Mouse (Mus musculus): ENCODE results near the gene Psapl1.
"Not testable (repeated sequence)": the region's sequence is repeated elsewhere in the genome, so short reads cannot be mapped to it uniquely, and the experiment has no call there.

Gene Psapl1

DNA sequence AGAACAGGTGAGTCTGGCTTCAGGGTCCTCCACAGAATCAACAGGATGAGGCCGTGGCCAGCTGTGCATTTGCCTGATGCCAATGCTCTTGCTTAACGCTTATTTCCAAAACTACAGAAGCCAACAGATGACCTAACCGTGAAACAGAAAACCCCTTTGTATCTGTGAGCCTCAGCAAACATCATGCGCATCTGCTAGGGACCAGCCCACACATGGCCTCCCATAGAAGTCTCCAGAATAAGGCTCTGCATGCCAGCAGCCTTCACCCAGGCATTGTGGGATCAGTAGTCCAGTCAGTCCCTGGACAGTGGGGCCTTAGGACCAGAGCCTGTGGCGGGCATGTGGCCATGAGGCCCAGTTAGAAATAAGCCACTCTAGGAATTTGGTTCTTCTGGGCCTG lies 400 bp upstream of the Psapl1 start:
- no peak for DNase-seq (ENCODE audit: low read depth)

DNA sequence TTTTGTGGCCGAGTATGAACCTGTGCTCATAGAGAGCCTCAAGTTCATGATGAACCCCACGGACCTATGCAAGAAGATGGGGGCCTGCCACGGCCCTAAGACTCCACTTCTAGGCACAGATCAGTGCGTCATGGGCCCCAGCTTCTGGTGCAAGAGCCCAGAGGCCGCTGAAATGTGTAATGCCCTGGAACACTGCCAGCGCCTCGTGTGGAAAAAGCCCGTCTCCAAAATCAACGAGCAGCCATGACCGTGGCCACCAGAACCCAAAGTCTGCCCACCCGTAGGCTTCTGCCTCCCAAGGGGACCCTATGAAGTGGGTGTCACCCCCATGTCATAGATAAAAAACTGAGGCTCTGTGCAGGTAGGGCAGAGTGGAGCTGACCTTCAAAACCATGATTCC lies 1.6 kb downstream of the Psapl1 start:
- DNase-seq (ENCODE audit: low read depth) = no peak

DNA sequence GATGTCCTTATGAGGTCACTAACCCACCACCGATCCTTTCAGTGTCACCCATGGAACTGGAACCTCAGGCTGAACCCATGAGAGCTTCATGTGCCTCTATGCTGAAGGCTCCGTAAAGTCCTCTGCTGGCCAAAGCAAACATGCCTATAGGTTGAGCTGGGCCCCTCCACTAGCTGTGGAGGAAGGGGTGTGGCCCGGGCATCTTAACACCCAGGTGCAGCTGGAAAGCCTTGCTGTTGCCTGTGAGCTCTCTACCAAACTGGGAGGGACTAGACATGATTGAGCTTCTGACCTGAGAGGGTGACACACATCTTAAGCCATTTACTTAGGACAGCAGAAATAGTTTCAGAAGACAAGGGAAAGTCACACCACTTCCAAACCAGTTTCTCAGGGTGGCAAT lies 5.0 kb downstream of the Psapl1 start:
- no peak for DNase-seq (ENCODE audit: low read depth)

DNA sequence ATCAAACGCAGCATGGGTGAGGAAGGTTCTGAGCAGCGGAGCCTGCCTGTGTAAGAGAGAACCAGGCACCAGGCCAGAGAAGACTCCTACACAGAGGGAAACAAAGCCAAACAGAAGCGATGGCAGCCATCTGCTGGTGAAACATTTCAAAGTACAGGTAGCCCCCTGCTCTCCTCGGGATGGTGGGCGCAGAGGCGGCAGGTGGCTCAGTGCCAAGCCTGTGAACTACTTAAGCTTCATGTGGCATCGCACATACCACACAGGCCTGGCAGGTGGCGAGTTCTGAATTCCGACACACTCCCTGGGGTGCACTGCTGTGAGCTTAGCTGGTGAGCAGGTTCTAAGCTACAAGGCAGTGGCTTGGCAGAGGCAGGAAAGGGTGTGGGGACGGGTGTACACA lies 9.5 kb downstream of the Psapl1 start:
- no peak for DNase-seq (ENCODE audit: low read depth)

DNA sequence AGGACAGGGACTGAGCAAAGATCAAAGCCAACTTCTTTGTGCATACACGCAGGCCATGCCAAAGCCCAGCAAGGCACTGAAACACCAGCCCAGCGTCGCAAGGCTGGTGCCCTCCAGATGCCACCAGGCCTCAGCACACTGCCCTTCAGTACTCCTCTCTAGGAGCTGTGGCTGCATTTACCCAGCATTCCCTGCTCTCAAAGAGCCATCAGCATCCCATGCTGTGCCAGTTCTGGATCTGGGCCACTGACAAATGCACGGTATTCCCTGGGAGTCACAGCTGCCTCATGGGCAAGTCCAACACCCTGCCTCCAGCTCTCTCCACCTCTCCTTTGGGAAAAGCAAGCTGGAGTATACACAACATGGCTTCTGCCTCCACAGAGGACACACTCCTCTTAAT lies 16.3 kb downstream of the Psapl1 start:
- DNase-seq (ENCODE audit: low read depth) = no peak

DNA sequence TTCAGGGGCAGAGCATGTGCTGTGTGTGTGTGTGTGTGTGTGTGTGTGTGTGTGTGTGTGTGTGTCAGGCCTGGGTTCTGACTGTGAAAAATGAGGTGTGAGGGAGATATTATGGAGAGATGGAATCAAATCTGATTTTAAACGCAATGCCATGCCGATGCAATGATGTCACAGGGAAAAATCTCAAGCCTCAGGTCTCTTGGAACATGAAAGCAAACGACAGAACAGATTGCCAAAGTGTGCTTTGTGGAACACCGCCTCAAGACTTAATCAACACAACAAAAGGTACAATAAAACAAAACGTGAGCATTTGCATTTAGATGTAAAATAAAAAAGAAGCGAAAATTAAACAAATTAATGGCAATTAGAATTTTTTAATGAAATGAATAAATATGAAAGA lies 16.8 kb downstream of the Psapl1 start:
- no peak for DNase-seq (ENCODE audit: low read depth)

DNA sequence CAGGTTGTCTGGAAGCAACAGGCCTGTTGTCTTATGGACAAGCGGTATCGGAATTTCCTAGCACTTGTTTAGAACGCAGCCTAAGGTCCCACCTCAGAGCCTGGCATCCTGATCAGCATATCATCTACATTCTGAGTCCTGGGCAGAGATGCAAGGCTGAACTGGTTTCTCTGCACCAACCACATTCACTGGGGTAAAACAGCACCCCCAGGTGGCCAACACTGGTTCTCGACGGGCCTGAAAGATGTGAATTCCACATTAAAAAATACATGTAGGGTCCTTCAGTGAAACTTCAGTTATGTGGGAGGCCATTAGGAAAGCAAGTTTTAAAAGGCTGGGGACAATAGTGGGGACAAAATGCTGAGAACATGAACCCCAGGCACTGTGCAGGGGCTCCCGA lies 20.0 kb downstream of the Psapl1 start:
- DNase-seq (ENCODE audit: low read depth) = no peak

DNA sequence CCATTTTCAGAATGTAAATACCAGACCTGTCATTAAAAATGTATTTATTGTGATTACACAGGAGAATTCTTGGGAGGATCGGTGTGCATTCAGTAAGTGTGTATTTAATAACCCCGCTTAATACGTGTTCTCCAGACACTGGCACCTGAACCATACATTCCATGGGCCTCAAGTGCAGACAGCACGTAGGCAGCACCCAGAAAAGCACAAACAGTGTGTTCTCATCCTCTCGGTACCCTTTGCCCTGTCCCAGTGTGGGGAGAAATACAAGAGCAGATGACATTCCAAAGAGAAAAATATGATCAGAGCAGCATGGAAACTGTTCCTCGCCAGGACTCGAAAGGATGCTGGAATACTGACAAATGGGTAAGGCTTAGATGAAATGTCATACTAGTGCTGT lies 22.0 kb downstream of the Psapl1 start:
- DNase-seq (ENCODE audit: low read depth) = no peak

DNA sequence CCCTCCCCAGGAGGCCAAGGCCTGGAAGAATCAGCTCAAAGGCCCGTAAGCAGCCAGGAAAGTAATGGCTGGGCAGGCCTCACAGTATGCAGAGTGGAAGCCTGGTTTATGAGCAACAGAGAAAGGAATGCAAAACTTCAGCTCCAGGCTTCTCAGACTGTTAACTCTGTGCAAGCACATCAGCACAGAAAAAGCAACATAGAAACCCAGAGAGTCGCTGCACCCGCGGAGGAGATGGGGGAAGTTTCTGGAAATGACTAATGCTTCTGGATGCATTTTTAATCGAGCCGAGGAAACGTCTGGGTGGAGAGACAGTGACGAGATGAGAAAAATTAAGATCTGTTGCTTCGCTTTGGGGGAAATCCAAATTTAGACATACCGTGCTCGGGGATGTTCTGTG lies 22.5 kb downstream of the Psapl1 start:
- DNase-seq (ENCODE audit: low read depth) = peak; percentile 76

DNA sequence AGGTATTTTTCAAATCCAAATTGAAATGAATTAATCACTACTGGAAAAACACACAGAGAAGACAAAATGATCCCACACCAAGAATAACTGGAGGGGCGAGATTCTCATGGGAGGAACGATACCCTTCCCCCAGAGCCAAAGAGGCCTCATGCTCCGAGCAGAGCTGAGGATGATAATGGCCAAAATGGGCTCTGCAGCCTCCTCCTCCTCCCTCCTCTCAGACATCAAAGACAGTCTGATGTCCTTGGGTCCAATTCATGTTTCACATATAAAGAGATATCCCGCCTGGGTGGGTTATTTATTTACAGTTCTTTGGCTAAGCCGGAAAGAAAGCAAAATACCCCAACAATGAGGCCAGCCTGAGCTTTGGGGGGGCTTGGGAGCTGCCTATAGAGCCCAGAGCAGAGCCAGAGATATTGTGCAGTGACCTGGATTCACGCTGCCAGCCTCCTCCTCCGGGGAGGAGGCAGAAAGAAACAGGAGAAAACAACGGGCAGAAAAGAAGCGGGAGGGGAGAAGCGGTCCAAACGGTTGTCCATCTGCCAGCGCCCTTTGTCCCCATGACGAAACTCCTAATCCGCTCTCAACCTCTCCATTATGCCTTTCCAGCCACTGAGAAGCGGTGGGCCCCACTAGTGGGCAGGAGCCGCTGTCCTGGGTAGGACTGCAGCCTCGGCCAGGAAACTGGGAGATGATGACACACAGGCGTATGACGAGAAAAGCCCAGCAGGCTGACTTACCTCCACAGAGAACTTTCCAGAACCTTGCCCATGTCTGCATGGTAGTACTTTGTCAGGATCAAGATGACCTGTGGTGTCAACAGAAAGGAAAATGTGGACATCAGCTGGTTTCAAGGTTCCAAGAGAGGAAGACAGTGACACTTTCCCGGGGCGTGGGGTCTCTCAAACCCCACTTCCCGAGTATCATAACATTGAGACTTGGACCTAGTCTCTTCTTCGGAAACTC lies 24.9 kb downstream of the Psapl1 start:
- DNase-seq (ENCODE audit: low read depth) = no peak

DNA sequence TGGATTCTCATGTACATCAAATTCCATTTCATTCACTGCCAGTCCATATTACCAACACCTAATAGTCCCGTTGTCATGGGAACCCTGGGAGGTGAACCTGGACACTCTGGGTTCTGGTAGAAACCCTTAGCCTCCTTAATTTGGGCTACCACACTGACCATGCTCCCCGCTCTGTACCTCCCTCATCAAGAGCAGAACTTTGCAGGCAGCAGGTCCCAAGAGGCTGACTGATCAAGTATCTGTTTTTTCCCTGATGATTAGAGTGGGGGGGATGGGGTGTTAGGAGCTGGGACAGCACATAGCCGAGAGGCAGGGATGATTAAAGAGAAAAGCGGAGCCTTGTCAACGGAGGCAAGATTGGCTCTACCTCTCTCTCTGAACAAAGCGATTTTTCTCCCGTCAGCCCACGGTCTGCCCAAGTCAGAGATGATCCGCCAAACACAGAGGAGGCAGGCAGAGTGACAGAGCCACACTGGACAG lies 26.5 kb downstream of the Psapl1 start:
- DNase-seq (ENCODE audit: low read depth) = no peak

DNA sequence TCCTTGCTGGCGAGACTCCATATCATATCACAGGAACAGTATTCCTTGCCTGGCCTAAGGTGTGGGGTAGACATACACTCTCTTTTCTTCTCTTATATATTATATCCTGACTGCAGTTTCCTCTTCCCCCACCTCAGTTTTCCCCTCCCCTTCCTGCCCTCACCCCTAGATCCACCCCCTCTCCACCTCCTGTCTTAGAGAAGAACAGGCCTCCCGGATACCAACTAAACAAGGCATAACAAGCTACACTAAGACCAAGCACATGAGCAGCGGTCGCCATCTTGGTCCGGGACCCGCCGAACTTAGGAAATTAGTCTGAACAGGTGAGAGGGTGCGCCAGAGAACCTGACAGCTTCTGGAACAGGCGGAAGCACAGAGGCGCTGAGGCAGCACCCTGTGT lies 33.7 kb downstream of the Psapl1 start:
- DNase-seq (ENCODE audit: low read depth) = not testable (repeated sequence)

DNA sequence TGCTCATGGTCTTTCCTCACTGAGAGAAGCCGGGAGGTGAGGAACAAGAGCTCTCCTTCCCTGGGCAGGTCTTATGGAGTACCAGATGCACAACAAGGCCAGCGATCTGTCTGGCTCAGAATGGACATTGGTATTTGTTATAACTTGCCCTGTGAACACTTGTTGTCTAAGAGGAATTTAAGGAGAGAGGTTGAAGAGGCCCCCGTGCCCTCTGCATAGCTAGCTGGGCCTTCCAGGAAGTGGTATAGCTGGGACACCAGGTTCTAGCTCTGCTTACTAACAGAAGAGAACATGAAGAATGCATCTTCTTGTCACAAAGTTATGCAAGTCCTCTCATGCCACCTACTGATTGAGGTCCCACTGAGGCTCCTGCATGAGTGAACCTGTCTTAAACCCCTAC lies 44.2 kb downstream of the Psapl1 start:
- DNase-seq (ENCODE audit: low read depth) = no peak

DNA sequence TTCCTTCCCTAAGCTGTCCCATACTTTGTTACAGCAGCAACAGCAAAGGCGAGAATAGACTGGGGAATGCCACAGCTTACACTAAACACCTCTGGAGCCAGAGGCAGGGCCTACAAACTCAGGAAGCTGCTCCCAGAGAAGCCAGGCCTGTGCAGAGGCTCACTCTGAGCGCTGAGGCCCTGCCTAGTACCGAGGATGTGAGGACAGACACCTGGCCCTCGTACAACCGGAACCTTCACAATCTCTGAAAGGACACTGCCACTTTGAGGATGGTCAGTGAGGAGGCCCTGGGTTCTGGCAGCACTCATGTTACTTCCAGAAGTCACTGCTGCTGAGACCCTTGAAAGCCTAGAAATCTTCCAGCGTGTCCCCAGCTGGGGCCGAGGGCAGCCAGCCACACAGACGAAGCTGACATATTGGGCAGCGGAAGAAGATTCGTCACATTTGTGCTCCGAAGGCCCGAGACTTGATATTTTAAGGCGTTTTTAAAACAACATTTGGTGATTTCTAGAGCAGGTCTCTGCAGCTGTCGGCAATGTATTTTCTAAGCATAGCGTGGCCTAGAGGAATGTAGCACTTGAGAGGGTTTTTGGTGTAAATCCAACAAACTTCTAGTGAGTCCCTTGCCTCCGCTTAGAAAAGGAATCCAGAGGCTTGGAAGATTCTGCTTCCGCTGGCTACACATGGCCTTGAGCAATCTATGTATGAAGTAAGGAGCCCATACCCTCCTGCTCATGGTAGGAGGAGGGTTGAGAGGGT lies 49.1 kb downstream of the Psapl1 start:
- no peak for DNase-seq (ENCODE audit: low read depth)

DNA sequence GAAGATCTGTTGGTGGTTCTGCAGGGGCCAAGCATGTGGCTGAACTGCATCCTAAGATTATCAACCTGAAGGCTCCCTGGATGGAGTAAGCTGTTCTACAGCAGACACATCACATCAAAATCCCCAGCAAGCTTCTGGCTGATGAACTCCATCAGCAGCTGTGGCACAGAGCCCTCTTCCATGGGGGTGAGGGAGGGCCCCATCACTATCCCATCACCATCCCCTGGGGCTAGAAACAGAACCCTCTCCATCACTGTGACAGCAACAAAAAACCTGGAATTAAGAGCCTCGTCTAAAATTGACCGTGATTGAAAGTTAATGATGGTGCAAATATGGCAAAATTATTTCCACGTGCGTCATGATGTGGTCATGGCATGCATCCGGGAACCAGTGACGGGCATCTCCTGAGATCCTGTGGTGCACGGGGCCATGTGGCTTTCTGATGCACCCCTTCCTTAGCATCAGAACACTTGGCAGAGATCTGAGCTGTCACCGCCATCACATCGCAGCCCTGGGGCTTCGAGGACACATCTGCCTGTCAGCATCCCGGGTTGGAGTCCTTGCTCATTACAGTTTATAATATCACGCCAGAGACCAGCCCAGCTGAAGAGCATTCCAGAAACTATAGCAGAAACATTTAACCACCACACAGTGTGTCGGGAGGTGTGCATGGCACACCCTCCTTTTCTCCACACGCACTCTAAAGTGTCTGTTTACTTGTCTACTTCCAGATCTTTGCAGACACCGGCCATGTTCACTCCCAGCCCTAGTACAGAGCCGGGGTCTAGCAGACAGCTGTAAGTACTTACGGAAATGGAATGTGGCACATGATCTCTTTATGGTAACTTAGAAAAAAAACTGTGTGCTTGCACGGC lies 51.1 kb downstream of the Psapl1 start:
- peak; percentile 11 for DNase-seq (ENCODE audit: low read depth)
